Mouse (Mus musculus) CH12.LX (cell line): Measurements from ENCODE around the gene Vamp2.

Experiments
- BHLHE40 ChIP-seq: IDR thresholded peaks from 2 replicates; pipeline ENCODE4 v1.6.1; 2011; ENCODE audit warnings: mild to moderate bottlenecking, low read depth, low read length, improper control_type of control experiment
- CHD2 ChIP-seq: IDR thresholded peaks from 2 replicates; pipeline ENCODE4 v1.6.1; 2011; ENCODE audit warnings: low read length, improper control_type of control experiment
- CTCF ChIP-seq, 2 experiments: IDR thresholded peaks in 1 of 2; conservative IDR thresholded peaks in 1 of 2; 2 replicates each; pipeline ENCODE4 v1.5.1; 2011 to 2012; ENCODE audit warnings: low read depth in 2 of 2, low read length in 2 of 2, improper control_type of control experiment in 1 of 2, inconsistent platforms in 1 of 2, mild to moderate bottlenecking in 1 of 2, moderate library complexity in 1 of 2
- E2F4 ChIP-seq: IDR thresholded peaks from 2 replicates; pipeline ENCODE4 v1.6.1; 2011; ENCODE audit warnings: low read depth, low read length, improper control_type of control experiment; ENCODE audit not compliant: insufficient replicate concordance
- HCFC1 ChIP-seq: IDR thresholded peaks from 2 replicates; pipeline ENCODE4 v1.6.1; 2012; ENCODE audit warnings: low read depth, mild to moderate bottlenecking, inconsistent platforms, low read length, improper control_type of control experiment
- MAX ChIP-seq: IDR thresholded peaks from 2 replicates; pipeline ENCODE4 v1.6.1; 2011; ENCODE audit warnings: low read length, improper control_type of control experiment
- POLR2A ChIP-seq: IDR thresholded peaks from 2 replicates; pipeline ENCODE4 v1.6.1; 2011; ENCODE audit warnings: low read depth, mild to moderate bottlenecking, improper control_type of control experiment, low read length
- POLR2AphosphoS2 ChIP-seq: IDR thresholded peaks from 2 replicates; pipeline ENCODE4 v1.6.1; 2011; ENCODE audit warnings: low read depth, low read length, improper control_type of control experiment
- TBP ChIP-seq: conservative IDR thresholded peaks from 2 replicates; pipeline ENCODE4 v1.6.1; 2011; ENCODE audit warnings: low read depth, low read length, improper control_type of control experiment

DNA sequence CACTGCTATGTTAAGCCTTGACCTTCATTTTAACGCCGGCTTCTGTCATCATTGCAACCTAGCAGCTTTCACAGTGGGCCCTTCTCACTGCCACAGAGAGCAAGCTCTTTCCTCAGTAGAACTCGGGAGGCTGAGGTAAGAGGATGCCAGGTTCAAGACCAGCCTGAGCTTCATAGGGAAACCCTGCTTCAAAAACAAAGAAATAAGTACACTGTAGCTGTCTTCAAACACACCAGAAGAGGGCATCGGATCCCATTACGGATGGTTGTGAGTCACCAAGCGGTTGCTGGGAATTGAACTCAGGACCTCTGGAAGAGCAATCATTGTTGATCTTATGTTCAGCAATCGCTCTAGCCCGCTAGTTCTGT, 7.5 kb upstream of the Vamp2 start:
- TF ChIP-seq CHD2 (no peak), POLR2A (no peak), BHLHE40 (no peak), MAX (no peak), HCFC1 (no peak), E2F4 (no peak), CTCF (conservative IDR thresholded peaks at IDR 0.05 in 1 of 2, IDR thresholded peaks at IDR 0.05 in 1 of 2; ENCODE audit: low read depth in 2 of 2, low read length in 2 of 2) (no peak), POLR2AphosphoS2 (no peak), TBP (no peak)
